Mouse (Mus musculus) gastrocnemius, postnatal 10 days (tissue): ENCODE results near the gene Ppan. TPM values are rescaled to one million over a fixed set of nuclear protein-coding genes. Genes with fewer than 3 reads are reported as not detected.

ENCODE experiments used
- DNase-seq: peaks from one replicate; pipeline ENCODE4 v3.0.0; 2021; ENCODE audit warnings: mixed read lengths
- long read RNA-seq, 2 experiments: library from polyadenylated mRNA; stranded (forward); transcript quantifications; one replicate each; pipeline ENCODE4 v2.0.0; 2021
- total RNA-seq, 2 experiments: library from RNA; stranded (reverse); gene quantifications; 2 replicates each; pipeline ENCODE4 v1.2.3; 2021

Gene Ppan
- total RNA-seq: 10 to 100 TPM; 15.9 to 19.2 TPM
- long read RNA-seq, experiment 1, transcript Ppan-201 (11 exons, 1,670 nt): major isoform, 14 of 16 reads
- long read RNA-seq, experiment 1, partial matches to known transcripts: 1 of 16 reads
- long read RNA-seq, experiment 1, other reads (novel, unspliced or antisense): 1 of 16 reads
- long read RNA-seq, experiment 2, transcript Ppan-201 (11 exons, 1,670 nt): major isoform, 20 of 24 reads
- long read RNA-seq, experiment 2, partial matches to known transcripts: 2 of 24 reads
- long read RNA-seq, experiment 2, other reads (novel, unspliced or antisense): 2 of 24 reads

GRCm38 (mm10) chr9:20887704-20888385 lies at the start of gene Ppan:
Ppan (plus strand) TSS chr9:20888175.
- DNase-seq: peak; percentile 93

DNA sequence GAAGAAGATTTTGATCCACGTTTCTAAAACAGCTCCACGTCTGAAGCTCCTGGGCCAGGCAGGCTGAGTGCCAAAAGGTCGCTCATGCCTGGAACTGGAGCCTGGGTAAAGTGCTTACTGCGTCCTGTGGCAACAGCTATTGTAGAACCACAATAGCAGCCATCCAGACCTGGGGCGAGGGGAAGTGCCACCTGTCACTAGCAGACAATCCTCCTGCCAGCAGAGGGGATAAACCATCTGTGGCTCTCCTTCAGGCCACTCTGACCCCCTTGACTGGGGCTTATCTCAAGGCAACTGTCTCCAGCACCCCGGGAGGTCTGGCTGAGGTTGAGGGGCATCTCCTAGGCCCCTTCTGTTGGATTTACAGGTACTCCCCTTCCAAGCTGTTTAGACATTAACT lies 49.0 kb upstream of the Ppan start:
- DNase-seq: no peak

DNA sequence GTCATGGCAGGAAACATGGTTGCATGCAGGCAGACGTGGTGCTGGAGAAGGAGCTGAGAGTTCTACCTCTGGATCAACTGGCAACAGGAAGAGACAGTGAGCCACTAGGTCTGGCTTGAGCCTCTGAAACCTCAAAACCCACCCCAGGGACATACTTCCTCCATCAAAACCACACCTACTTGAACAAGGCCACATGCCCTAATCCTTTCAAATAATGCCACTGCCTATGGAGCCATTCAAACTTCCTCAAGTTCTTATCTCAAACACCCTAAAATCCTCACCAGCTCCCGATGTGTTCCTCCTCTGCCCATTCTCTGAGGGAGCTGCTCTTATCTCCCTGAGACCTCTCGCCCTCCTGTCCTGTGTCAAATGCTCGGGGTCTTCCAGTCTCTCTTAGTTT lies 45.8 kb upstream of the Ppan start:
- no peak for DNase-seq

GRCm38 (mm10) chr9:20842670-20843069 lies 45.3 kb upstream of the Ppan start:
- DNase-seq: no peak

GRCm38 (mm10) chr9:20850179-20850578 lies 37.8 kb upstream of the Ppan start:
- no peak for DNase-seq

DNA sequence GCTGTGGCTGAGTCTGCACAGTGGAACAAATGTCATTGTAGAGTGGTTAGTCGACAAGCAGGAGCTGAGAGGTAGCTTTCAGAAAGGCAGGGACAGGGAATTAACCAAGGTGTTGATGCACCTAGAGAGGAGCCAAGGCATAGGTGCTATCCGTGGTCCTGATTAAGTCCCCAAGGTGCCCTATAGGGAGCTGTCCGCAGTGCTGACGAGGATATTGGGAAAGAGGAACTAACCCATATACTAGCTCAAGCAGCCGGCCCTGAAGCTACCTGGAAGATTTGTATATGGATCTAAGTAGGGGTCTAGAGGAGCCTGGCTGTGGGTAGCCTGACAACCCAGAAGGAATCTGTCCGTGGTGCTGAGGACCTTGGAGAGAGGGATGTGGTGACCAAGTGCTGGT lies 30.8 kb upstream of the Ppan start:
- DNase-seq: peak; percentile 30

DNA sequence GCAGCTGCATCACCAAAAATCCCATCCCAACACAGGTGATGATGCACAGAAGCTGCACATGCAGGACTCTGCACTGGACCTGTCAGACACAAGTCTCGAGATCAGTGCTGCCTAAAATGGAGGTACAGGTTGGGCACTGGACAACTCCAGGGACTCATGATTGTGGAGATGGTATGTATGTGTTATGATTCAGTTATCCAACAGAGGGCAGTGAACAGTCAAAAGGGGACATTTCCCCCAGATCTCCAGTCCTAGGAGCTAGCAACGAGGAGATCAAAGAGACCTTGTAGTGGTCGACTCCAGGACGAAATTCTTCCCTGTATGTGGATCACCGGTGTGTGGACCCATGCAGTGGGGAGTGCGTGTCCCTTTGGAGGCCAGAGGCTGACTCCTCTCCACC lies 28.0 kb upstream of the Ppan start:
- DNase-seq: no peak

DNA sequence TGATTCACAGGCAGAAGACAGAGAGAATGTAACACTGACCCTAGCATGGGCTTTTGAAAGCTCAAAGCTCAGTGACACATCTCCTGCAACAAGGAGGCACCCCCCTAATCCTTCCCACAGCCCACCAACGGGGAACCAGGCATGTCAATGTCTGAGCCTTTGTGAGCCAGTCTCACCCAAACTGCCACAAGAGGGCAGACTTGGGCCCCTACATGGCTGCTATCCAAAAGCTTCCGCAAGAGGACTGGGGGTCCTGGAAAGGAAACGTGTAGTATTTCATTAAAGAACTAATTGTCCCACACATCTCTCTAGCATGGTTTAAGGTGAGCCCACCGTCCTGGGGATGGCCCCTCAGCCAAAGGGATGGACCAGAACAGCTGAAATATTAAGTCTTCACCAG lies 26.2 kb upstream of the Ppan start:
- DNase-seq: no peak

DNA sequence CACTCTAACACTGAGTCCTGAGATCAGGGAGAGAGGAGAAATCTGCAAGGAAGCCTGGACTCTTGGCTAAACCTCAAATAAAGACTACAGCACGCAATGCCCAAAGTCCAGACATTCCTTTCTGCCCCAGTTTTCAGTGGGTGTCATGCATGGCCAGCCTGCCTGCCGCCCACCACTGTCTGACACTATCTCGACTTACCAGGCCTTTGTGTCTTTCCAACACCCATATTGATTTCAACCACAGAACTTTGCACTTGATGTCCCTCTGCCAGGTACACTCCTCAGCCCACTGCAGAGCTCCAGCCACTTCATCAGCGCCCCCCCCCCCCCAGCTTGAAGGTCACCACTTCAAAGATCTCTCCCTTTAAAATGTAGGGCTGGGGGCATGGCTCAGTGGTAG lies 25.8 kb upstream of the Ppan start:
- DNase-seq: no peak

DNA sequence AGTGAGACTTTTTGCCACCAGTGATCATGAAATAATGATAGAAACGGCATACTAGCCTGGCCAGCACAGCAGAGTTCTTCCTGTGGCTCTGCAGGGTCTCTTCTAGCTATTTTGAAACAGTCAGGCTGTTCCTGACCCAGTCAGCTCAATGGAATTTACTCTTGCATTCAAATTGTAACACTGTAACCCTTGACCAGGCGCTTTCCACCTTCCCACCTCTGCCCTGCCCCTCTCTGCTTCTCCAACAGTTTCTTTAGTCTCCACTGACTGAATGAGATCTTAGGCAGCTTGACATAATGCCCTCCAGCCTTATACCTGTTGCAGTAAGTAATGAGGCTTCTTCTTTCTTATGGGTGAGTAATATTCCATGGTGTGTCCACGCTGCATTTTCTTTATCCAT lies 21.1 kb upstream of the Ppan start:
- DNase-seq: no peak

- DNase-seq: peak; percentile 58
Measured at GRCm38 (mm10) chr9:20868448-20869001, 19.4 kb upstream of the Ppan start, which contains the start of gene A230050P20Rik. A230050P20Rik (plus strand) TSS chr9:20868642.

- DNase-seq: no peak
Measured at GRCm38 (mm10) chr9:20869246-20869645, 18.7 kb upstream of the Ppan start.

DNA sequence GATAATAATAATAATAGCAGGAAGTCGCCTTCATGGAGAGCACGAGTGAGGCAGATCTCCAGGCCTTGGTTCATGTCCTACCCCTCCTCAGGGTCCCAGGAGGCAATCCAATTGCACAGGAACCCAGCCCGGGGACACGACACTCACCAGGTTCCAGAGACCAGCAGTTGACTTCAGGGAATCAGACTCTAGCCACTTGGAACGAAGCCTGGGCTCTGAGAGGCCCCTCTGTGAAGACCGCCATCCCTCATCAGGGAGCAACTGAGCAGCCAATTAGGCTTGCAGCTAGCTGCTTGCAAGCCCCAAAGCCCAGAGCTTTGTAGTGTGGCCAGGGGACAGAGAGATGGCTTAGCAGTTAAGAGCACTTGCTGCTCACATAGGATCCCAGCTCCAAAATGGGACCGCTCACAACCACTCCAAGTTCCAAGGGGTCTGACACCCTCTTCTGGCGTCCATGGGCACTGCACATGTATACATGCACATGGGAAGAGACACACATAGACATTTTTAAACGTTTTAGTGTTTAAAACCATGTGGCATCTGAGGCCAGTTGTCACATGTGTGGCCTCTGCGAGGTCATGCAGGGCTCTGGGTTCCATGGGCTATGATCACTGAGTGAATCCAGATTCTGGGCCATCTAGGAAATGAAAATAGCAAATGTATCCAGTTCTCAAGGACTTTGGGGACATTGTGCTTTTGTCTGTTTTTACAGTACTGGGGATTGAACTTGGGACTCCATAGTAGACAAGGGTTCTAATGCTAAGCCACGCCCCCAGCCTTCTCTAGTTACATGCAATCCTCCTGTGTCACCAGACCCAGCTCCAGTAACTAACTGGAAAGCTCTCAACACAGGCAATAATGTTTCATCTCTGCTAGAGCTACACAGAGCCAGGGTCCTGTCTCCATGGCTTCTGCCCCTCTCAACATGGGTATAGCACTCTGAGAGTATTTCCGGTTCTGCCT lies 17.5 kb upstream of the Ppan start:
- DNase-seq: no peak

DNA sequence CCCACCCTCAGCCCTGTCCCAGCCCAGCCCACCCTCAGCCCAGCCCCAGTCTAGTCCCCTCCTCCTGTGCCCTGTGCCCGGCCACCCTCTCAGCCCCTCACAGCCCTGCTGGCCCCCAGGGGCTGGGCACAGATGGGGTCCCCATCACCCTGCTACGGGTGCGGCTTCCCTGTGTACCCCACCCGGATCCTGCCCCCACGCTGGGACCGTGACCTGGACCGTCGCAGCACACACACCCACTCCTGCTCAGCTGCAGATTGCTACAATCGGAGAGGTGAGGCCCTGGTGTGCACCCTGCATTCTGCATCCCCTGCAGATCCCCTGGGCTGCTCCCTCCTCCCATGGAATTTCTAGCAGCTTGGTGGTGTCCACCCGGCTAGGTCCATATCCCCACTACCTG lies 15.0 kb upstream of the Ppan start:
- DNase-seq: no peak

DNA sequence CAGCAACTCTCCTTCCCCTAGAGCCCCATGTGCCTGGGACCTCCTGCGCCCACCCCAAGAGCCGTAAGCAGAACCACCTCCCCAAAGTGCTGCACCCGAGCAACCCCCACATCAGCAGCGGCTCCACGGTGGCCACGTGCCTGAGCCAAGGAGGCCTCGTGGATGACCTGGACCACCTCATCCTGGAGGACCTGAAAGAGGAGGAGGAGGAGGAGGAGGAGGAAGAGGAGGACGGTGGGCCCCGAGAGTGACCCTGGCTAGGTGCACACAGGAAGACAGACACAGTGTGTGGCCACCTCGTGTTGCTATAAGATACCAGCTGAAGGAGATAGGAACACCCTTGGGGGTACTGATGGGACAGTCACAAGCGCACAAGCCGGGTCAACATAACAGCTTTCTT lies 14.5 kb upstream of the Ppan start:
- no peak for DNase-seq

DNA sequence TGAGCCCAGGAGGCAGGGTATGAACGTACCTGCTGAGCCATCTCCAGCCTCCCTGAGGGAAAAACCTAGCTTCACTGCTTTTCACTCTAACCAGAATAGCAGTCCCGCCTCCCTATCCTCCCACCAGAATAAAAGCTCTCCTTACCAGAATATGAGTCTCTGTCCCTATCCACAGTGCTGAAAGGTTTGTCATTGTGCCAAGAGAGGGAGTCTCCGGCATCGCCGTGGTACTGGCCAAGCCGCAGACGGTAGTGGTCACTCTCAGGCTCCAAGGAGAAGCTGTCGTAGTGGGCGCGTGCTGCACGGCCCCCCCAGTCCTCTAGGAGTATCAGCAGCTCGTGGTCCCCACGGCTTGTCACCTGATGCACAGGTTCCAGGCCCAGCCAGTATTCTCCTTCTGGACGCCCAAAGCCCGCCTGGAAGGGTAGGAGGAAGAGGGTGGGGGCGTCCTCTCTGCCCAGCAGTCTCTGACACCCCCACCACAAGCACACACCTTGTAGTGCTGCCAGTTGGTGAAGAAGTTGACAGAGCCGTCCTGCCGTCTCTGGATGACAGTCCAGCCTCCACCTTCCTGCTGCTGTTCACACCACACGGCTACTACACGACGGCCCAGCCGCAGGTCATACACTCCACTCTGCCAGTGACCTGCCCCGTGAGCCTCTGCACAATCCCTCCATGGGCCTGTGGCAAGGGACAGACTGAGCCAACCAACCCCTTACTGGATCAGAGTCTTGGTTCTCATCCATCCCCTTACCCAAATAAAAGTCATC lies 12.8 kb upstream of the Ppan start:
- DNase-seq: no peak

DNA sequence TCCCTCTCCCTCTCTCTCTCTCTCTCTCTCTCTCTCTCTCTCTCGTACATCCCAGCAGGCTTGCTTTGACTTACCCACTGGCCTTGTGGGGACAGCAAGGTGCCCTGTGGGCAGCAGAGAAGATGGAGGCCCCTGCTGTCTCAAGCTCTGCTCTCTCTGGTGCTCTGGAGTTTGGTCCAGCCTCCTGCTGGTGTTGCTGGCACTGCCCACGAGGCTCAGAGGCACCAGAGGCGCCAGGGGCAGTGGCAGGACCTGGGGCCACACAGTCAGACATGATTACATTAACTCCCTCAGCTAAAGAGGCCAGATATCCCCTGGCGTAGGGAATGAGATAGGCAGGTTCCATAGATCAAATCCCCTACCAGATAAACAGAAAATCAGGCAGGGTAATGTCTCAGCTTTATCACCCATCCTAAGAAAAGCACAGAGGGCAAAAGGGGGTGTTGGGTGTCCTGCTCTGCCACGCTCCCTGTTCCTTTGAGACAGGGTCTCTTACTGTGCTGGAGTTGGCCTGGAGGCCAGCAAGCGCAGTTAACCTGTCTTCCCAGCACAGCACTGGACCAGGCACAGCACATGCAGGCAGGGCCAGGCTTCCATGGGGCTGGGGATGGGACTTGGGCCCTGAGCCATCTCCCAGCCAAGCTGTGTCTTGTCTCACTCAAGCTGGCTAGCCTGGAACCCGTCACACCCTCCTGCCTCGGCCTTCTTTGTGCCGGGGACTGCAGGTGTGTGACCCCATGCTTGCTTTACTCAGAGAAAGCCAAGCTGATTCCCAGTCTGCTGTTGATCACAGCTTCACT lies 11.5 kb upstream of the Ppan start:
- DNase-seq: no peak

GRCm38 (mm10) chr9:20877118-20878040 lies 10.6 kb upstream of the Ppan start:
- no peak for DNase-seq

GRCm38 (mm10) chr9:20878041-20878709 lies 9.8 kb upstream of the Ppan start:
- DNase-seq: peak; percentile 100
